Mouse (Mus musculus): Measurements from ENCODE around the gene Fgfr2.

- no peak for TF ChIP-seq CTCF (IDR thresholded peaks at IDR 0.05)
- no peak for TF ChIP-seq EP300 (IDR thresholded peaks at IDR 0.05)
Measured at GRCm38 (mm10) chr7:131966916-131967494, 1156.1 kb downstream of the Fgfr2 start.
